Mouse (Mus musculus): ENCODE measurements around the gene Arhgap10.

Arhgap10 gene

DNA sequence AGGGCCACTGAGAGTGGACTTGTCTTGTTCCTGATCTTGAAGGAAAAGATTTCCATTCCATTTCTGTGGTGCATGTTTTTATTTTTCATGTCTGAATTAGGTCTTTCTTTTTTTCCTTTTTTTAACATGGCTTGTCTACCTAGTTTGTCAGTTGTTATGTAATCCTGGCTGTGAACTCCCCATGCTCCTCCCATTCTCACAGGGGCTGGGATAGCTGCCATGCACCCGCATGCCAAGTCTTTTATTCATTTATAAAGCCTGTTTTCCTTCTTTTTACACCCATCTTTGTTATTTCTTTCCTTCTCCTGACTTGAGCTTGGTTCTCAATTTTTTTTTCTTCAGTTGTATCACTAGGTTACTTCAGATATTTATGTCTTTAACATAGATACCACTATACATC, 281.1 kb downstream of the Arhgap10 start:
- no peak for DNase-seq (ENCODE audit: low read depth in 1 of 2, low spot score in 2 of 2)

DNA sequence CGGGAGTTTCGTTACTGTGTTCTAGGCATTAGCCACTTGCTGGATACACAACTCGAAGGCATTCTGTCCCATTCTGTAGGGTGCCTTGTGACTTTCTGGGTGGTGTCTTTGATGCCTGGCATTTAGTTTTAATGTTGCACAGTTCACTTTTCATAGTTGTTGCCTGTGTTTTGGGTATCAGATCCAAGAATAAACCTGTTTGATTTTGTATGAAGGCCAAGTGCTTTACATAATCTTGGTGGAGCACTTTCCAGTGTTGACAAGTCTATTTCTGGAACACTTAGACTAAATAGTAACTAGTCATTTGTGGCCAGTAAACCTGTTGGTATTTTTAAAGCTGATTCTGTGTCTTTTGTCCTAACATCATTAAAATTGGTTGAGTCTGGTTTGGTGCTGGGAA, 285.3 kb downstream of the Arhgap10 start:
- DNase-seq (ENCODE audit: low read depth in 1 of 2, low spot score in 2 of 2) = no peak

DNA sequence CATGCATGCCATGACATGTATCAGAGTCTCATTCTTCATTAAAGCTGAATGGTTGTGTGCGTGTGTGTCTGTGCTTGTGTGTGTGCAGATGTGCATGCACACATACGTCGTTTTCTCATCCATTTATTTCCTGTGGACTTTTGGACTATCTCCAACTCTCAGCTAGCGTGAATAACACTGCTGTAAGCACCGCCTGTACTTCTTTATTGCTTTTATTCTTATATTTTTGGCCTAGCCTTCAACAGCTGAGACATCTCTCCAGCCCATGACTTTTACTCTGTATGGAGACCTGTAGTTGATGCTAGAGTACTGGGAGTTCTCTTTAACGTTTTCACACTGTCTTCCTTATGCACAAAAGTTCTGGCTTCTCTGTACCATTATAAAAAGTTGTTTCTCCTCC, 285.9 kb downstream of the Arhgap10 start:
- DNase-seq (ENCODE audit: low read depth in 1 of 2, low spot score in 2 of 2) = no peak

DNA sequence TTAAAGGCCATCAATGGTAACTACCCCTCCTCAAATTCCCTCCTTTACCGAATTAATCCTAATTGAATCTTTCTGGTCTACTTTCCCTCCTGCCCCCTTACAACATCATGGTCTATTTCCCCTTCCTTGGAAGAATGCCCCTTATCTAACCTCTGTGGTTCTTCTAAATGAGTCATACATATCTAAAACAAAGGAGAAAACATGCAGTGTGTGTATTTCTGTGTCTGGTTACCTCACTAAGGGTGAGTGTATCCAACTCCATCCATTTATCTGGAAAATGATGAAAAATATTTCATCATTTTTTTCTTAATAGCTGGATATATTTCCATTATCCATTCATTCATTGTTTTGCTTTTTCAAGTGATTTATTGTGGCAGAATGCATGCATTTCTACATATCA, 286.5 kb downstream of the Arhgap10 start:
- DNase-seq (ENCODE audit: low read depth in 1 of 2, low spot score in 2 of 2) = no peak

DNA sequence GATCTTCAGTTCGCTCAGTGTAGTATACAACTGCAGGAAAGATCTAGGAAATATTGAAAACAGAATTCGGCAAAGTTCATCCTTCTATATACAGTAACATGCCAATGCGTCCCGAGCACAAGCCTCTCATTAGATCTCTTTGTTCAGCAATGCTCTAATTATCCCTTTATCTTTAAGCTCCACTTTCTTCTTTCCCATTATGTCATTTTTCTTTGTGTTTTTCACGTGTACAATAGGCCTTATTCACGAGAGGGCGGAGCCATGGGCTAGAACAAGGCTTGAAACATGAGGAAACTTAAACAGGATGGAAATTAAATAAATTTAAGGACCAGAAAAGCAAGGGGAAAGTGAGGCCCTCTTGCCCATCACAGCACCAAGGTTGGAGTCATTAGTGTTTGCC, 289.1 kb downstream of the Arhgap10 start:
- DNase-seq (ENCODE audit: low read depth in 1 of 2, low spot score in 2 of 2) = no peak

DNA sequence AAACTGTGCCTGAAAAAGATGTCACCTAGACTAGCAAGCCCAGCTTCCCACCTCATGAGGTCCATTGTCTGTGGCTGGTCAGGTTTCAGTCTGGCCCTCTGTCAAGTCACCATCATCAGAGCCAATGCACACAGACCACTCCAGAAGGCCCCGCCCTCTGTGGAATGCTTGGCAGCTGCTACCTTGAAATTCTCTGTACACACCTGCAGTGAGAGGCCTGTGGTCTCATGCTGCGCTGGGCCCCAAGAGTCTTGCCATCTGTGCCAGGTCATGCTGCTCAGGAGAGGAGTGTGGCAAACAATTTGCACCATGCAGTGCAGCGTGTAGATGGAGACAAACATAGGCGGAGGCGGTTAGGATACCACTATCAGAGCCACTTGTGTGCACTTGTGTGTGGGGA, 290.0 kb downstream of the Arhgap10 start:
- DNase-seq (ENCODE audit: low read depth in 1 of 2, low spot score in 2 of 2) = no peak

DNA sequence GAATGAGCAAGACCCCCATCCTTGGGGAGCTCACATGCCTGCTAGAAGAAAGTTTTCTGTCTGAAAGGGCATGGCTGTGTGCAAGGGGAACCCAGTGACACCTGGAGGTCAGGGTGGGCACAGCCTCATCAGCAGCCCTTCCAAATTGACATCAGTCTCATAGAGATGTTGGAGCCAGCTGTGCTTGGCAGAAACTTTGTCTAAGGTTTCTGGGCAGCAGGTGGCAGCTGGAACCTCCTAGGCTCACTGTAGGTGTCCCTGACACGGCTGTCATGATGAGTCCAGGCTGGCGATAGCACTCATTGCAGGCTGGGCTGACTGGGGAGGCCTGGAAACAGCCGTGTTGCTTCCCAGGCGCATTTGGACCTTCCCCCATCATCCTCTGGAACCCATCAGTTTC, 294.6 kb downstream of the Arhgap10 start:
- no peak for DNase-seq (ENCODE audit: low read depth in 1 of 2, low spot score in 2 of 2)

DNA sequence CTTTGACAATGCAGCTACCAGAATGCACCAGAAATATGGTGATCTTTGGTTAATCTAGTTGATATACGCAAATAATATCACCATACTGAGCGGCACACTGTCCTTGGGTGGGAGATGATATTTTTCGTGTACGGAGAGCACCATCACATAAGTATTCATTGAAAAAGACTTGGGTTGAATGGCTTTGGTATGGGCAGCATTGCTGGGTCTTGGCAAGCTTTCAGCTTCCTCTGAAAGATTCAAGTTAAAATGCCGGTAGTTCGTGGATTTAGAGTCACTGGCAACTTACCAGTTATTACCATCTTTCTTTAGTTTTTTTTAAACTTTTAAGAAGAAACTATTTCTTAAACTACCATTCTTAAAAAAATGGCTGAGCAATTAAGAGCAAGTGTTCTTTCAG, 302.6 kb downstream of the Arhgap10 start:
- DNase-seq (ENCODE audit: low read depth in 1 of 2, low spot score in 2 of 2) = no peak

DNA sequence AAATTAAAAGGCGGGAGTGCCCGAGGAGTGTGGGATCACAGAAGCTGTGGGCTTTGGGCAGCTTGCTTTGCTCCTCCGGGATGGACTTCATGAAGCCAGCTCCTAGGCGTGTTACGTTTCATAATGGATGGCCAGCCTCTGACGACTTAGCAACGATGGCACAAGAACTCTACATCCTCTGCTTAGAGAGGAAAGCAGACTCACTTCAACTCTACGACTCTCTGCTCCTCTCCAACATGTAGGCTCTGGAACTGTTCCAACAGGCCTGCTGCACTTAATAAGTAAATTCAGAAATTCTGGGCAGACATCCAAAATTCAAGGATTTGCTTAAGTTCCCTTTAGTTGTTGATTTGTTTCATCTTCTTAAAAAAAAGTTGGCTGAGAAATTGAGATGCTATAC, 303.1 kb downstream of the Arhgap10 start:
- no peak for DNase-seq (ENCODE audit: low read depth in 1 of 2, low spot score in 2 of 2)

DNA sequence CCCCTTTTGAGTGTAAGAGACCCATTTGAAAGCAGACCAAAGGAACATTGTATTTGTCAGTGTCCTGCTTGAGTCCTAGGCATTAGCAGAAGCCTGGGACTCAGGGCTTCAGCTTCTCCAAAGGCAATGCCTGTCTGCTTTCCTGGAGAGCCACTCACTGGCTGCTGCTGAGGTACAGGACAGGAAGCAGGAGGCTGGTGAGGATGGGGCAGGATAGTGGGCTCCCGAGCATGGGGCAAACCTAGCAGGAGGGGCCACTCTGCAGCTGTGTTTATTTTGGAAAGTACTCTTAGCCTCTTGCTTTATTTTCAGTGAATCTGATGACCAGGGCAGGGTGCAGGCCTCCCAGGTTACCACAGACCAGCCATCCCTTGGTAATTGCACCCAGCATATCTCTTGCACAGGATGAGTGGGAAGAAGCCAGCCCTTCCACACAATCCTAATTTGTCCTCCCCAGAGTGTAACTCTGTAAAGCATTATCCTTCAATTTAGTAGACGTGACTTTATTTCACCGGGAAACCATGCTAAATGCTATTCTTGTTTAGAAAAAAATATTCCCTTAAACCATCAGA, 303.8 kb downstream of the Arhgap10 start:
- no peak for DNase-seq (ENCODE audit: low read depth in 1 of 2, low spot score in 2 of 2)

DNA sequence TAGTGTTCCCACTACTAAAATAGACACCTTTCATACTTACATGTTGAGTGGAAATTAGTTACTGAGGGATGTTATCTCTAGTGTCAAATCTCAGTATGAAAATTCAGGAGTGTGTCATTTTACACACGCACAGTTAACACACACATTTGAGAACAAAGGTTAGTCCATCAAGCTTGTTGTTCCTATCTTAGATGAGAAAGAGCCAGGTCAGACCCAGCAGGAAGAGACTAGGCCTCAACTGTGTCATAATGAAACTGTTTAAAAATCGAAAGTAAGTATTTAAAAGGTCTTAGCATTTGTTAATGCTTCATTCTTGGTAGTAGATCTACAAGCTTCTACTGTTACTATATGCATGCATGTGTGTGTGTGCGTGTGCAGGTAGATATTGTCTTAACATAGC, 308.5 kb downstream of the Arhgap10 start:
- DNase-seq (ENCODE audit: low read depth in 1 of 2, low spot score in 2 of 2) = no peak

Data from monocyte, adult 2 months (primary cell).